Mouse (Mus musculus): Measurements from ENCODE around the gene Pimreg.

Gene Pimreg

GRCm38 (mm10) chr11:72065103-72065502, 23.3 kb downstream of the Pimreg start:
- no peak for DNase-seq (ENCODE audit: low read depth, low spot score)

GRCm38 (mm10) chr11:72066330-72066729, 24.5 kb downstream of the Pimreg start:
- peak; percentile 43 for DNase-seq (ENCODE audit: low read depth, low spot score)

- no peak for DNase-seq (ENCODE audit: low read depth, low spot score)
These were observed 25.5 kb downstream of the Pimreg start for GRCm38 (mm10) chr11:72067326-72067725.

GRCm38 (mm10) chr11:72068026-72068425, 26.2 kb downstream of the Pimreg start:
- DNase-seq (ENCODE audit: low read depth, low spot score): no peak

- no peak for DNase-seq (ENCODE audit: low read depth, low spot score)
These were observed 28.9 kb downstream of the Pimreg start for GRCm38 (mm10) chr11:72070733-72071132.

- no peak for DNase-seq (ENCODE audit: low read depth, low spot score)
These were observed 30.6 kb downstream of the Pimreg start for GRCm38 (mm10) chr11:72072331-72072905.

- no peak for DNase-seq (ENCODE audit: low read depth, low spot score)
These were observed 32.4 kb downstream of the Pimreg start for GRCm38 (mm10) chr11:72074230-72074629.

GRCm38 (mm10) chr11:72078056-72078455, 36.2 kb downstream of the Pimreg start:
- DNase-seq (ENCODE audit: low read depth, low spot score): no peak

GRCm38 (mm10) chr11:72078647-72079046, 36.8 kb downstream of the Pimreg start:
- DNase-seq (ENCODE audit: low read depth, low spot score): no peak

GRCm38 (mm10) chr11:72080461-72080860, 38.6 kb downstream of the Pimreg start:
- no peak for DNase-seq (ENCODE audit: low read depth, low spot score)

GRCm38 (mm10) chr11:72082601-72083000, 40.8 kb downstream of the Pimreg start:
- DNase-seq (ENCODE audit: low read depth, low spot score): no peak

GRCm38 (mm10) chr11:72084337-72084736, 42.5 kb downstream of the Pimreg start:
- DNase-seq (ENCODE audit: low read depth, low spot score): no peak

GRCm38 (mm10) chr11:72086251-72087046, 44.6 kb downstream of the Pimreg start:
- peak; percentile 30 for DNase-seq (ENCODE audit: low read depth, low spot score)

GRCm38 (mm10) chr11:72092390-72092789, 50.6 kb downstream of the Pimreg start:
- no peak for DNase-seq (ENCODE audit: low read depth, low spot score)

- no peak for DNase-seq (ENCODE audit: low read depth, low spot score)
These were observed 52.6 kb downstream of the Pimreg start for GRCm38 (mm10) chr11:72094442-72094841.

GRCm38 (mm10) chr11:72095994-72096393, 54.2 kb downstream of the Pimreg start:
- DNase-seq (ENCODE audit: low read depth, low spot score): no peak

All from forelimb bud, embryonic 11.5 days (tissue).